Mouse (Mus musculus): ENCODE measurements around the gene Man1a. TPM values are rescaled to one million over a fixed set of nuclear protein-coding genes. Genes with fewer than 3 reads are reported as not detected.

Gene Man1a
- polyA plus RNA-seq, 1 experiment from 2014 or later, result 13.2 TPM

GRCm38 (mm10) chr10:54034779-54035178 is 41.6 kb downstream of the Man1a start:
- no peak for ATAC-seq
- DNase-seq, result no peak

DNA sequence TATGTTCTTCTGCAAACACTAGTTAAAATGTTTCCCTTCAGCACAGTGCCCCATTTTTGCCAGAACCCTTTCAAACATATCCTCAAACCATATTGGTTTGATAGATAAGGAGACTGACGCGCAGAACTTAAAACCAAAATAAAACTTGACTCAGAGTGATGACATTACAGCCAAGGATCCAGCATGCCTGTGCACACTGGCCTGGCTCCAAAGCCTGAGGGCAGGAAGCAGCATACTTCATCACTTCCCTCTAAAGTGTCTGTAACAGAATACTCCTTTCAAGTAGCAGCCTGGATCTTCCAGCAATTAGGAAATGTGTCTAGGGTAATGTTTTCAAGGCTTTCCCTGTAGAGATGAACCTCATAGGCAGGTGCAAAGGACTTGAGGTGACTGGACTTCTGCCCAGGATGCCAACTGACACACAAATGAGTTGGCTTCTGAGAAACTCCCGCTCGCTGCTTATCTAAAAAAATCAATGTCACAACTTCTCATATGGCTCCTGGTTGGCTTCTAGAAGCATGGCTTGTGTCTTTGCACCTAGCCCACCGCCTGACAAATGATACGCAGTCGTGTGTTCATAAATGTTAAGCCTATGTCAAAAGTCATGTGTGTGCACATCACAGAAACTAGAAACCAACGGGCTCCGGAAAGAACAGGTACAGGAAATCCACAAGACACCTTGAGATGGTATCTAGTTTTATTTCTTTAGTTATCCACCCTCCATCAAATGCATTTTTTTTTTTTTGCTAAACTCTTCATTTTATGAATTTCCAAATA is 43.9 kb downstream of the Man1a start:
- DNase-seq (no peak), ATAC-seq (peak; percentile 82)
- TF ChIP-seq EP300 (IDR thresholded peaks at IDR 0.05; ENCODE audit: low read depth) (peak; percentile 56; the same call in 1 of the 2 replicates), CTCF (IDR thresholded peaks at IDR 0.05; ENCODE audit: low read depth) (no peak)
- Histone ChIP-seq H3K9ac (replicated peaks) (no peak overlapping the region), H3K4me1 (ENCODE audit: insufficient read depth) (peaks cover 20% of the 10 kb centered on the region), H3K9me3 (ENCODE audit: low read length) (no peaks in the 10 kb centered on the region), H3K4me3 (ENCODE audit: low read depth, low read length) (no peak overlapping the region), H3K27ac (ENCODE audit: low read depth) (peak overlapping the region; percentile 63), H3K4me2 (ENCODE audit: low read depth, low read length) (no peak overlapping the region), H3K27me3 (ENCODE audit: insufficient read depth, low read length) (no peaks in the 10 kb centered on the region), H3K36me3 (replicated peaks; ENCODE audit: insufficient read depth, low read length) (peaks cover 25% of the 10 kb centered on the region)
- WGBS (ENCODE audit: insufficient replicate concordance), result 61% methylated on average over 9 of the region's 9 CpGs

More at GRCm38 (mm10) chr10:54034779-54035178, 41.6 kb downstream of the Man1a start:
- no peaks in the 10 kb centered on the region for H3K9me3 ChIP-seq (ENCODE audit: low read length)
- no peak overlapping the region for H3K27ac ChIP-seq (ENCODE audit: low read depth)
- H3K4me3 ChIP-seq (ENCODE audit: low read depth, low read length), result no peak overlapping the region
- TF ChIP-seq EP300 (IDR thresholded peaks at IDR 0.05; ENCODE audit: low read depth) (no peak), CTCF (IDR thresholded peaks at IDR 0.05; ENCODE audit: low read depth) (no peak)
- no peaks in the 10 kb centered on the region for H3K27me3 ChIP-seq (ENCODE audit: insufficient read depth, low read length)
- WGBS (ENCODE audit: insufficient replicate concordance), result 82% methylated on average over 2 of the region's 2 CpGs
- no peak overlapping the region for H3K4me2 ChIP-seq (ENCODE audit: low read depth, low read length)
- H3K36me3 ChIP-seq (replicated peaks; ENCODE audit: insufficient read depth, low read length), result peaks cover 15% of the 10 kb centered on the region
- H3K4me1 ChIP-seq (ENCODE audit: insufficient read depth), result peaks cover 33% of the 10 kb centered on the region
- H3K9ac ChIP-seq (replicated peaks), result no peak overlapping the region

DNA sequence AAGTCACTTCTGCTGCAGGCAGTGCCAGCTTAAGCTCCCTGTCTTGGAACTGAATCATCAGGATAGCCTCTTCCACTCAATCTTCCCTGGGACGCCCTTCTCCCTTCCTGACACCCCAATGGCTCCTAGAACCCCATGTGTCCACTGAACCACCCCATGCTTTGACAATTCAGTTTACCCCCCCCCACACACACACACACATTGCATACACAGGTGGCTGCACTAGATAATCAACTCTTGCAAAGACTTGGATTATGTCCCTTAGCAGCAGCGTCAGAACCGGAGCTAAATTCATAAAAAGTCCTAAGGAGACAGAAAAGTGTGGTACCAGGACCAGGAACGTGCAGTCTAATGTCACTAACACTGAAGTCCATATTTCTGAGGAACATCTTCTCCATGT is 47.5 kb downstream of the Man1a start:
- H3K27ac ChIP-seq (ENCODE audit: low read depth), result no peak overlapping the region
- H3K9ac ChIP-seq (replicated peaks), result no peak overlapping the region
- H3K9me3 ChIP-seq (ENCODE audit: low read length), result no peaks in the 10 kb centered on the region
- no peak overlapping the region for H3K4me3 ChIP-seq (ENCODE audit: low read depth, low read length)
- H3K4me2 ChIP-seq (ENCODE audit: low read depth, low read length), result no peak overlapping the region
- no peak for DNase-seq
- WGBS (ENCODE audit: insufficient replicate concordance), result 77% methylated on average over 4 of the region's 4 CpGs
- no peak for TF ChIP-seq CTCF (IDR thresholded peaks at IDR 0.05; ENCODE audit: low read depth)
- peak; percentile 44; the same call in 1 of the 2 replicates for TF ChIP-seq EP300 (IDR thresholded peaks at IDR 0.05; ENCODE audit: low read depth)
- peak; percentile 40; the same call in 1 of the 2 replicates for ATAC-seq
- H3K27me3 ChIP-seq (ENCODE audit: insufficient read depth, low read length), result no peaks in the 10 kb centered on the region
- H3K36me3 ChIP-seq (replicated peaks; ENCODE audit: insufficient read depth, low read length), result peaks cover 26% of the 10 kb centered on the region
- peaks cover 8% of the 10 kb centered on the region for H3K4me1 ChIP-seq (ENCODE audit: insufficient read depth)

- WGBS (ENCODE audit: insufficient replicate concordance), result 81% methylated on average over 5 of the region's 5 CpGs
- no peak overlapping the region for H3K27ac ChIP-seq (ENCODE audit: low read depth)
These were observed 49.5 kb downstream of the Man1a start for GRCm38 (mm10) chr10:54026738-54027427.

GRCm38 (mm10) chr10:54026101-54026500 is 50.3 kb downstream of the Man1a start:
- no peak overlapping the region for H3K27ac ChIP-seq (ENCODE audit: low read depth)
- H3K9ac ChIP-seq (replicated peaks), result no peak overlapping the region
- no peaks in the 10 kb centered on the region for H3K27me3 ChIP-seq (ENCODE audit: insufficient read depth, low read length)
- WGBS (ENCODE audit: insufficient replicate concordance), result 67% methylated on average over 4 of the region's 4 CpGs
- TF ChIP-seq CTCF (IDR thresholded peaks at IDR 0.05; ENCODE audit: low read depth), result no peak
- TF ChIP-seq EP300 (IDR thresholded peaks at IDR 0.05; ENCODE audit: low read depth), result peak; percentile 58; the same call in 1 of the 2 replicates
- no peak overlapping the region for H3K4me2 ChIP-seq (ENCODE audit: low read depth, low read length)
- no peak for ATAC-seq
- H3K9me3 ChIP-seq (ENCODE audit: low read length), result no peaks in the 10 kb centered on the region
- H3K4me1 ChIP-seq (ENCODE audit: insufficient read depth), result no peaks in the 10 kb centered on the region; the same call in 1 of the 2 replicates
- DNase-seq, result no peak
- no peak overlapping the region for H3K4me3 ChIP-seq (ENCODE audit: low read depth, low read length)
- H3K36me3 ChIP-seq (replicated peaks; ENCODE audit: insufficient read depth, low read length), result peaks cover 28% of the 10 kb centered on the region

More at GRCm38 (mm10) chr10:54026738-54027427, 49.5 kb downstream of the Man1a start:
- DNase-seq, result no peak
- Histone ChIP-seq H3K9me3 (ENCODE audit: low read length) (no peaks in the 10 kb centered on the region), H3K4me1 (ENCODE audit: insufficient read depth) (no peaks in the 10 kb centered on the region; the same call in 1 of the 2 replicates), H3K9ac (replicated peaks) (no peak overlapping the region), H3K4me3 (ENCODE audit: low read depth, low read length) (no peak overlapping the region), H3K4me2 (ENCODE audit: low read depth, low read length) (no peak overlapping the region), H3K36me3 (replicated peaks; ENCODE audit: insufficient read depth, low read length) (peaks cover 25% of the 10 kb centered on the region), H3K27me3 (ENCODE audit: insufficient read depth, low read length) (no peaks in the 10 kb centered on the region)
- no peak for TF ChIP-seq CTCF (IDR thresholded peaks at IDR 0.05; ENCODE audit: low read depth)
- no peak for TF ChIP-seq EP300 (IDR thresholded peaks at IDR 0.05; ENCODE audit: low read depth)
- ATAC-seq, result peak; percentile 66

- TF ChIP-seq EP300 (IDR thresholded peaks at IDR 0.05; ENCODE audit: low read depth) (no peak), CTCF (IDR thresholded peaks at IDR 0.05; ENCODE audit: low read depth) (no peak)
- H3K36me3 ChIP-seq (replicated peaks; ENCODE audit: insufficient read depth, low read length), result peaks cover 8% of the 10 kb centered on the region
- H3K27me3 ChIP-seq (ENCODE audit: insufficient read depth, low read length), result no peaks in the 10 kb centered on the region
- H3K4me2 ChIP-seq (ENCODE audit: low read depth, low read length), result no peak overlapping the region
- no peak overlapping the region for H3K27ac ChIP-seq (ENCODE audit: low read depth)
- H3K9me3 ChIP-seq (ENCODE audit: low read length), result no peaks in the 10 kb centered on the region
- 73% methylated on average over 5 of the region's 5 CpGs for WGBS (ENCODE audit: insufficient replicate concordance)
- no peak for DNase-seq
- H3K9ac ChIP-seq (replicated peaks), result no peak overlapping the region
- peaks cover 7% of the 10 kb centered on the region; the same call in 1 of the 2 replicates for H3K4me1 ChIP-seq (ENCODE audit: insufficient read depth)
- ATAC-seq, result no peak
- H3K4me3 ChIP-seq (ENCODE audit: low read depth, low read length), result no peak overlapping the region
These were observed 58.4 kb downstream of the Man1a start for GRCm38 (mm10) chr10:54017904-54018454.
